Mouse (Mus musculus) forebrain, embryonic 11.5 days (tissue): ENCODE measurements around the gene Lnpk. TPM values are rescaled to one million over a fixed set of nuclear protein-coding genes. Genes with fewer than 3 reads are reported as not detected.
A peak's percentile ranks its signal among the peaks of the same experiment; 100 is the strongest.

Experiments
- ATAC-seq: fragments of 200-750 bp; cut with Nextera tagmentation; replicated peaks from 2 replicates; pipeline ENCODE4 v1.8.0; 2017; ENCODE audit warnings: moderate TSS enrichment; ENCODE audit not compliant: low FRiP score
- DNase-seq: peaks from one replicate; pipeline ENCODE4 v3.0.0-alpha.2; 2017; ENCODE audit warnings: low spot score
- H3K27ac ChIP-seq: fragments of 300-500 bp; sonication (generic); 2 replicates; pipeline ENCODE4 v1.5.1; 2014; ENCODE audit warnings: low read depth, low read length
- H3K27me3 ChIP-seq: fragments of 300-500 bp; sonication (generic); 2 replicates; pipeline ENCODE4 v1.6.1; 2014; ENCODE audit warnings: mild to moderate bottlenecking, low read length, mixed read lengths; ENCODE audit not compliant: control insufficient read depth, insufficient read depth
- H3K36me3 ChIP-seq: fragments of 300-500 bp; sonication (generic); 2 replicates; pipeline ENCODE4 v1.6.1; 2014; ENCODE audit warnings: mild to moderate bottlenecking, low read length, moderate library complexity, mixed read lengths; ENCODE audit not compliant: control insufficient read depth, insufficient read depth
- H3K4me1 ChIP-seq: fragments of 300-500 bp; sonication (generic); replicated peaks from 2 replicates; pipeline ENCODE4 v1.6.1; 2014; ENCODE audit warnings: low read length, mixed read lengths; ENCODE audit not compliant: control insufficient read depth, insufficient read depth
- H3K4me2 ChIP-seq: fragments of 300-500 bp; sonication (generic); 2 replicates; pipeline ENCODE4 v1.6.1; 2014; ENCODE audit warnings: low read depth, mild to moderate bottlenecking, low read length, moderate library complexity, mixed read lengths; ENCODE audit not compliant: severe bottlenecking
- H3K4me3 ChIP-seq: fragments of 300-500 bp; sonication (generic); 2 replicates; pipeline ENCODE4 v1.5.1; 2014; ENCODE audit warnings: low read depth, low read length
- H3K9ac ChIP-seq: fragments of 300-500 bp; sonication (generic); 2 replicates; pipeline ENCODE4 v1.6.1; 2014; ENCODE audit warnings: low read length
- H3K9me3 ChIP-seq: fragments of 300-500 bp; sonication (generic); 2 replicates; pipeline ENCODE4 v1.6.1; 2016; ENCODE audit warnings: low read length, mixed read lengths; ENCODE audit not compliant: control insufficient read depth
- WGBS: fragments of 180-500 bp; shearing (Covaris S2); extraction: QIAGEN DNeasy Blood & Tissue Kit; methylation state at CpG from one replicate; pipeline ENCODE4 v1.1.7; 2014; 5-methylcytosine and 5-hydroxymethylcytosine counted together
- polyA plus RNA-seq: library from polyadenylated mRNA; unstranded; fragments of >200 nt; fragmentation: Nextera tagmentation; extraction: Ambion mirVana; gene quantifications from 2 replicates; pipeline ENCODE4 v1.2.1, GENCODE M21; 2014

Gene Lnpk
- polyA plus RNA-seq, 1 experiment from 2014 or later: 46.3 TPM

DNA sequence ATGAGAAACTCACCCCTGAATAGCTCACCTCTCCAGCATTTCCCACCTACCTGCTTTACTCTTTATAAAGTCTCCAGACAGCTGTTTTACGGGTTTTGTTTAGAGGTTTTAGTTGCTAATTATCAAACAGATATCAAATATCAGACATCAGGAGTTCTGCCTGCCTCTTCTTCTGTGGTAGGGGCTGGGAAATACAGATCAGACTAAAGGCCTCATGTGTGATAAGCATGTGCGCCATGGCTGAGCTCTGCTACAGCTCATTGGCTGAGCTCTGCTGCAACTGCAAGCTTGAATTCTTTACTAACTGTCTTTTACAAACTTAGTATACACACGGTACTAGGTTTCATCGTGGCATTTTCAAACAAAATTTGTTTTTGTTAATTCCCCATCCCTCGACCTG lies 23.2 kb upstream of the Lnpk start:
- no peak overlapping the region for H3K9ac ChIP-seq
- no peaks in the 10 kb centered on the region for H3K36me3 ChIP-seq
- no peaks in the 10 kb centered on the region for H3K9me3 ChIP-seq
- H3K27ac ChIP-seq: no peak overlapping the region
- DNase-seq (no peak), ATAC-seq (no peak)
- no peaks in the 10 kb centered on the region for H3K27me3 ChIP-seq
- 88% methylated on average over 5 of the region's 5 CpGs for WGBS
- no peak overlapping the region for H3K4me3 ChIP-seq
- no peaks in the 10 kb centered on the region for H3K4me1 ChIP-seq
- no peak overlapping the region for H3K4me2 ChIP-seq

DNA sequence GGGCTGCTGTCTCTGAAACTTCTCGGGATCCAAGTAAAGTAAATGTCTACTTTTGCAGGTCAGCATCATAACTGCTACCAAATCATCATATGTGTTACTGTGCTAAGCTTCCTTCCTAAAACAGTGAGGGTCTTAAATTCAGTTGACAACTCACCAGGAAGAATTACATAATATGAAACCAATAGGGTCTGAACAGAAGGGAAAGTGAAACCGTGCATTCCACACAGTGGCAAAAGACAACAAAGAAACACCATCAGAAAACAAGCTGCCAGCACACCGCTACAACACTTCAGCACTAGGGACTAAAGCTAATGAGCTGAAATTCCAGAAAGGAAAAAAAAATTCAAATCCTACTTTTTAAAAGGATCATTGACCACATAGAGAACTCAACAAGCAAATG lies 17.9 kb upstream of the Lnpk start:
- Histone ChIP-seq H3K9ac (no peak overlapping the region), H3K27ac (no peak overlapping the region), H3K4me1 (no peaks in the 10 kb centered on the region), H3K27me3 (no peaks in the 10 kb centered on the region), H3K4me2 (no peak overlapping the region), H3K4me3 (no peak overlapping the region), H3K36me3 (no peaks in the 10 kb centered on the region), H3K9me3 (no peaks in the 10 kb centered on the region)
- WGBS: 75% methylated on average over 3 of the region's 3 CpGs
- DNase-seq (no peak), ATAC-seq (no peak)

DNA sequence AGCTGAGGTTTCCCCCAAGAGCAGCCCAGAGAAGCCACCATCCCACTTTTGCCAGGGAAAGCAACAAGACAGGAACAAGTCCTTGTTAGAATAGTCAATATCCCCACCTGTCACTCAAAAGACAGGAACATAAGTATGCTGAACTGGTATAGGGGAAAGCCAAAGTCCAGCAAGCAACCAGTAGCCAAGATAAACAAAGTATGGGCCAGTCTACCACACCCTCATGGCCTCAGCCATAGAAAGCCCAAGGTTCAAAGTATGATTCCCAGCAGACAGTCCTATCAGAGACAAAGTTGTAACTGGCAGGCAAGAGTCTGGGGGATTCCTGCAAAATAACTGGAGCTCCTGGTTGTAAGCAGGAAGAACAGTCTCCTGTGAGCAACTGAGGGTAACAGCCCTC lies 16.9 kb upstream of the Lnpk start:
- Histone ChIP-seq H3K27me3 (no peaks in the 10 kb centered on the region), H3K9me3 (no peaks in the 10 kb centered on the region), H3K27ac (no peak overlapping the region), H3K4me1 (no peaks in the 10 kb centered on the region), H3K4me3 (no peak overlapping the region), H3K4me2 (no peak overlapping the region), H3K9ac (no peak overlapping the region), H3K36me3 (no peaks in the 10 kb centered on the region)
- ATAC-seq: no peak
- DNase-seq: no peak

DNA sequence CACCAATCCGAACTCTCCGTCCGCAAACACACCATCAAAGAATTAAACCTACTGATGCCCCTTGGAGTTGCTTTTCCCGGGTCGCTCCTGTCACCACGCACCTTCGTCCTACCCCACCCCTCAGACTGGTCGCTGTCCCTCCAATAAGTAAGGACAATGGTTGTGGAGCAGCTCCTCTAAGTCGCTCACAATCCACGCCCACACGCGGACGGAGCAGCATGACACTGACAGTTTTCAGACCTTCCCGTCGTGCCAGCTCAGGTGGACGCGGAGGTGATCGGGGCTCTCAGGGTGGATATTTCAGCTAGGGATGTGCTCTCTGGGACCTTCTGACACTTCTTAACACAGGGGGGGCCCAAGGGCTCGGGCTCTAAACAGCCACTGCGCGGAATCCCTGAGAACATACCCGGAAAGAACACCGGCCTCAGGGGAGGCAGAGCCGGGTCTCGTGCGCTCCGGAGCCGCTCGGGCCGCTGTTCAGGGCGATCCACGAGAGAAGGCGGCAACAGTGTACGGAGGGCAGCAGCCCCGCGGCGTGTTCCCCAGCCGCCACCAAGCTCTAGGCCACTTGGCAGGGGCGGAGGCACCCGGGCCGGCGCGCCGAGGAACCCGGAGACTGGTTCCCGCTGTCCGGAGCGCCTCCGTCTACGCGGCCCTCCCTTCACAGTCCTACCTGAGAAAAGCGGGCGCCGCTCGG lies 941 bp downstream of the Lnpk start:
- H3K4me3 ChIP-seq: peak overlapping the region; percentile 93
- ATAC-seq (peak; percentile 79), DNase-seq (peak; percentile 58)
- H3K27me3 ChIP-seq: no peaks in the 10 kb centered on the region
- H3K9ac ChIP-seq: peak overlapping the region; percentile 93
- H3K4me2 ChIP-seq: peak overlapping the region; percentile 94
- no peaks in the 10 kb centered on the region for H3K9me3 ChIP-seq
- 1% methylated on average over 55 of the region's 55 CpGs for WGBS
- H3K27ac ChIP-seq: peak overlapping the region; percentile 51; the same call in 1 of the 2 replicates
- no peaks in the 10 kb centered on the region for H3K36me3 ChIP-seq
- 0 out of 2 replicates have a peak, but pooled peaks cover 4% of the 10 kb centered on the region for H3K4me1 ChIP-seq

DNA sequence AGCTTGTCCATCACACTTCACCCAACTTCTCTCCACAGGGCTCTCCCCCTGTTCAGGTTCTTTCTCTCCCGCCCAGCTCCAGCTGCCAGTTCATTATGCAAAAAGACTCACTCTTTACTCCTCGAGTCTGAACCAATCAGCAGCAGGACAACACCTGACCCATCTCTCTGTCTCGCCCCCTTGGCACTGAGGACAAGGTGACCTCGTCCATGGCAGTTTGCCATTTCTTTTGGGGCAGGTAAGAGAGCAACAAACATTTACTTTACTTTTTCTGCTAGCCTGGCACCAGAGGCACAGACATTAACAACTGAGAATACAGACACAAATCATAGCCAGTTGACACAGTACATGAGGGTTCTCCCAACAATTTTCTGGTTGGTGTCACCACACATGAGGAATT lies 8.8 kb downstream of the Lnpk start:
- H3K4me3 ChIP-seq: no peak overlapping the region
- no peaks in the 10 kb centered on the region for H3K4me1 ChIP-seq
- no peaks in the 10 kb centered on the region for H3K9me3 ChIP-seq
- no peaks in the 10 kb centered on the region for H3K36me3 ChIP-seq
- H3K4me2 ChIP-seq: no peak overlapping the region
- H3K27me3 ChIP-seq: no peaks in the 10 kb centered on the region
- 77% methylated on average over 4 of the region's 4 CpGs for WGBS
- no peak for ATAC-seq
- H3K9ac ChIP-seq: no peak overlapping the region
- no peak for DNase-seq
- H3K27ac ChIP-seq: no peak overlapping the region

DNA sequence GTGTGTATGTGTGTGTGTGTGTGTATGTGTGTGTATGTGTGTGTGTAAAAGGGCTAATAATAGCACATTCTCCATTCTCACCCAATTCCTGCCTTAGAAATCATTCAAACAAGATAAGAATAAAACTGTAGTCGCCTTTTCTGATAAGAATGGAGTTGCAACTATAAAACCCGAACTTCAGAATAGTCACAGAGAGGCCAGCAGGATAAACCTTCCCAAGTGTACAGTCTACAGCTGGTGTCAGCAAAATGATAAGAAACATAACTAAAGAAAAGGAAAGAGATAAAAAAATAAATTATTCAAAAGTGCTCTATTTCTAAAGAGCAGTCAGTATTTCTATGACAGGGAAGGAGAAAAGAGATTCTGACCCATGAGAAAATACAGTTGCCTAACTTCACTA lies 19.4 kb downstream of the Lnpk start:
- Histone ChIP-seq H3K27ac (no peak overlapping the region), H3K27me3 (no peaks in the 10 kb centered on the region), H3K4me2 (no peak overlapping the region), H3K4me3 (no peak overlapping the region), H3K36me3 (no peaks in the 10 kb centered on the region; the same call in 1 of the 2 replicates), H3K9me3 (no peaks in the 10 kb centered on the region), H3K4me1 (no peaks in the 10 kb centered on the region), H3K9ac (no peak overlapping the region)
- WGBS: 88% methylated on average over 2 of the region's 2 CpGs
- DNase-seq (no peak), ATAC-seq (no peak)

DNA sequence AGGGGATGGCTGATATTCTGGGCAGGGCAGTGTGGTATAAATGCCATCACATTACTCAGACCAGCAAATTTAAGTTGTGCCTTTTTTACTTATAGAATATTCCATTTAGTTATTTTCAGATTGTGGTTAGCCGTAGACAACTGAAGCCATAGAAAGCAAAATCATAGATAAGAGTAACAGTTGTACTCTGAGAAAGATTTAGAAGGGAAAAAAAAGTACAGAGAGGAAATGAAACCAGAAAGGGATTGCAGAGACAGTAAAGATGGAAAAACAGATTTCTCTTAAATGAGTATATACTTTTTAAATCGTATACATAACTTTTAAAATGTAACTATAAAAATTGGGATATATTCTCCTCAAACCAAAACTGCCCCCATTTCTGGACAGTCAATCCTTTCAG lies 20.1 kb downstream of the Lnpk start:
- Histone ChIP-seq H3K4me3 (no peak overlapping the region), H3K4me2 (no peak overlapping the region), H3K27me3 (no peaks in the 10 kb centered on the region), H3K9ac (no peak overlapping the region), H3K4me1 (no peaks in the 10 kb centered on the region), H3K36me3 (no peaks in the 10 kb centered on the region; the same call in 1 of the 2 replicates), H3K9me3 (no peaks in the 10 kb centered on the region), H3K27ac (no peak overlapping the region)
- no peak for DNase-seq
- WGBS: 94% methylated on average over 2 of the region's 2 CpGs
- no peak for ATAC-seq

DNA sequence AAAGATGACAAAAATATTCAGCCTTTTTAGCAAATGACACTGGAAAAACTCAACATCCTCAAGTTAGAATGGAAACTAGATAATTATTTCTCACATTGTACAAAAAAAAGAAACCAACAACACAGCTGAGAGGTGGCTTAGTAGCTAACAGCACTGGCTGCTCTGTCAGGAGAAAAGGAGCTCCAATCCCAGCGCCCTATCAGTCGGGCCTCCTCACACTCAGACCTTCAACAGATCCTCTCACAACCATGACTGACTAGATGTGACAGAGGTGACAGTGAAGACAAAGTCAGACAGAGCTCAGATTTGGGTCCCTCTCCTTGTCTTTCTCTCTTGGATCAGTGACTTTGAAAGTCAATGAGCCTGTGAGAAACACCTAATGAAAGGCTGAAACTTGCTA lies 21.8 kb downstream of the Lnpk start:
- DNase-seq (no peak), ATAC-seq (no peak)
- peaks cover 4% of the 10 kb centered on the region; the same call in 1 of the 2 replicates for H3K36me3 ChIP-seq
- no peak overlapping the region for H3K27ac ChIP-seq
- no peaks in the 10 kb centered on the region for H3K27me3 ChIP-seq
- H3K4me1 ChIP-seq: no peaks in the 10 kb centered on the region
- H3K9ac ChIP-seq: no peak overlapping the region
- 78% methylated on average over 2 of the region's 2 CpGs for WGBS
- no peak overlapping the region for H3K4me3 ChIP-seq
- no peak overlapping the region for H3K4me2 ChIP-seq
- no peaks in the 10 kb centered on the region for H3K9me3 ChIP-seq

DNA sequence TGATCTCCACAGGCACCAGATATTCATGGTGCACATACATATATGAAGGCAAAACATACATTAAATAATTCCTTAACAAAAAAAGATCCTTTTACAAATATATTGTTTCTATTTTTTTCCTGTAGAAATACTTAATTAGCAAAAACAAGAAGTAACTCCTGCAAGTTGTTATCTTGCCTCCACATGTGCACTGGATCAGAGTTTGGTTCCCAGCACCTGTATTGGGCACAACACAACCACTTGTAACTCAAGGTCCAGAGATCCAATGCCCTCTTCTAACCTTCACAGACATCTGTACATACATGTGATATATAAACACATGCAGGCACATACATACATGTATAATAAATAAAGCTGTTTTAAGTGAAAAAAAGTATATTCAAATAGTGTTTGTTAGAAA lies 27.3 kb downstream of the Lnpk start:
- Histone ChIP-seq H3K4me3 (no peak overlapping the region), H3K9me3 (no peaks in the 10 kb centered on the region), H3K4me2 (no peak overlapping the region), H3K36me3 (peaks cover 4% of the 10 kb centered on the region; the same call in 1 of the 2 replicates), H3K4me1 (no peaks in the 10 kb centered on the region), H3K27me3 (no peaks in the 10 kb centered on the region), H3K27ac (no peak overlapping the region), H3K9ac (no peak overlapping the region)
- ATAC-seq (no peak), DNase-seq (no peak)
